Mouse (Mus musculus) kidney, postnatal 0 days (tissue): ENCODE measurements at regions not wholly inside any gene's neighbourhood (a gene's known extent, or its start where the extent isn't known, plus 50 kb on each side); places are given as distances from the start of the nearest gene placed in this dataset.
A peak's percentile ranks its signal among the peaks of the same experiment; 100 is the strongest.

Source experiments
- ATAC-seq: fragments of 200-750 bp; cut with Nextera tagmentation; replicated peaks from 2 replicates; pipeline ENCODE4 v1.8.0; 2017; ENCODE audit warnings: low read depth, moderate number of reproducible peaks, moderate TSS enrichment, moderate library complexity; ENCODE audit not compliant: low FRiP score
- DNase-seq: peaks from one replicate; pipeline ENCODE4 v3.0.0-alpha.2; 2016; ENCODE audit warnings: low spot score
- H3K27ac ChIP-seq: fragments of 300-500 bp; sonication (generic); 2 replicates; pipeline ENCODE4 v1.5.1; 2014; ENCODE audit warnings: mild to moderate bottlenecking
- H3K27me3 ChIP-seq: fragments of 300-500 bp; sonication (generic); 2 replicates; pipeline ENCODE4 v1.6.1; 2014; ENCODE audit warnings: low read length, mixed read lengths; ENCODE audit not compliant: insufficient read depth
- H3K36me3 ChIP-seq: fragments of 300-500 bp; sonication (generic); 2 replicates; pipeline ENCODE4 v1.6.1; 2014; ENCODE audit warnings: low read length, mixed read lengths; ENCODE audit not compliant: insufficient read depth
- H3K4me1 ChIP-seq: fragments of 300-500 bp; sonication (generic); replicated peaks from 2 replicates; pipeline ENCODE4 v1.6.1; 2014; ENCODE audit warnings: antibody characterized with exemption, low read length, mixed read lengths; ENCODE audit not compliant: insufficient read depth
- H3K4me2 ChIP-seq: fragments of 300-500 bp; sonication (generic); 2 replicates; pipeline ENCODE4 v1.6.1; 2014; ENCODE audit warnings: mild to moderate bottlenecking, low read length, moderate library complexity, mixed read lengths
- H3K4me3 ChIP-seq: fragments of 300-500 bp; sonication (generic); replicated peaks from 2 replicates; pipeline ENCODE4 v1.5.1; 2014; ENCODE audit warnings: low read depth, low read length
- H3K9ac ChIP-seq: fragments of 300-500 bp; sonication (generic); 2 replicates; pipeline ENCODE4 v1.6.1; 2014; ENCODE audit warnings: low read depth, low read length
- H3K9me3 ChIP-seq: fragments of 300-500 bp; sonication (generic); replicated peaks from 2 replicates; pipeline ENCODE4 v1.6.1; 2016; ENCODE audit warnings: low read length, inconsistent platforms, mixed read lengths
- CTCF ChIP-seq: IDR thresholded peaks from 2 replicates; pipeline ENCODE4 v1.5.1; 2016; ENCODE audit warnings: antibody characterized with exemption, low read depth, mild to moderate bottlenecking, moderate library complexity
- WGBS: fragments of 180-500 bp; shearing (Covaris S2); extraction: QIAGEN DNeasy Blood & Tissue Kit; methylation state at CpG from one replicate; pipeline ENCODE4 v1.1.7; 2014; 5-methylcytosine and 5-hydroxymethylcytosine counted together

GRCm38 (mm10) chr8:92555140-92555539 is 118.9 kb upstream of the Irx6 start:
- H3K4me2 ChIP-seq: no peak overlapping the region
- H3K27ac ChIP-seq: no peak overlapping the region
- no peaks in the 10 kb centered on the region for H3K9me3 ChIP-seq
- H3K9ac ChIP-seq: no peak overlapping the region
- ATAC-seq (no peak), DNase-seq (no peak)
- 58% methylated on average over 12 of the region's 12 CpGs for WGBS
- H3K27me3 ChIP-seq: no peaks in the 10 kb centered on the region
- H3K4me3 ChIP-seq: no peak overlapping the region
- no peaks in the 10 kb centered on the region for H3K36me3 ChIP-seq
- TF ChIP-seq CTCF: no peak
- H3K4me1 ChIP-seq: no peaks in the 10 kb centered on the region

- WGBS: 67% methylated on average over 7 of the region's 7 CpGs
- no peak for TF ChIP-seq CTCF
- H3K9me3 ChIP-seq: no peaks in the 10 kb centered on the region
Observed at GRCm38 (mm10) chr8:92555631-92556030, 118.5 kb upstream of the Irx6 start.

GRCm38 (mm10) chr8:92562471-92562870 is 111.6 kb upstream of the Irx6 start:
- no peak overlapping the region for H3K9ac ChIP-seq
- 56% methylated on average over 5 of the region's 5 CpGs for WGBS
- H3K9me3 ChIP-seq: no peaks in the 10 kb centered on the region
- no peak for DNase-seq
- no peak overlapping the region for H3K4me2 ChIP-seq
- no peak for TF ChIP-seq CTCF
- no peak overlapping the region for H3K4me3 ChIP-seq
- H3K27ac ChIP-seq: no peak overlapping the region
- no peak for ATAC-seq
- no peaks in the 10 kb centered on the region for H3K36me3 ChIP-seq
- H3K27me3 ChIP-seq: no peaks in the 10 kb centered on the region
- H3K4me1 ChIP-seq: no peaks in the 10 kb centered on the region

More at GRCm38 (mm10) chr8:92555631-92556030, 118.5 kb upstream of the Irx6 start:
- ATAC-seq (no peak), DNase-seq (no peak)
- H3K4me2 ChIP-seq: no peak overlapping the region
- H3K4me1 ChIP-seq: no peaks in the 10 kb centered on the region
- H3K27me3 ChIP-seq: no peaks in the 10 kb centered on the region
- no peak overlapping the region for H3K4me3 ChIP-seq
- no peak overlapping the region for H3K27ac ChIP-seq
- no peaks in the 10 kb centered on the region for H3K36me3 ChIP-seq
- H3K9ac ChIP-seq: no peak overlapping the region

GRCm38 (mm10) chr8:92562962-92563361 is 111.1 kb upstream of the Irx6 start:
- Histone ChIP-seq H3K27ac (no peak overlapping the region), H3K4me3 (no peak overlapping the region), H3K9me3 (no peaks in the 10 kb centered on the region), H3K4me1 (no peaks in the 10 kb centered on the region), H3K27me3 (no peaks in the 10 kb centered on the region), H3K36me3 (no peaks in the 10 kb centered on the region), H3K4me2 (no peak overlapping the region), H3K9ac (no peak overlapping the region)
- no peak for ATAC-seq
- WGBS: 34% methylated on average over 5 of the region's 5 CpGs
- TF ChIP-seq CTCF: no peak
- no peak for DNase-seq

- Histone ChIP-seq H3K4me3 (no peak overlapping the region), H3K4me2 (no peak overlapping the region), H3K4me1 (no peaks in the 10 kb centered on the region), H3K9ac (no peak overlapping the region), H3K9me3 (no peaks in the 10 kb centered on the region), H3K27me3 (no peaks in the 10 kb centered on the region), H3K36me3 (no peaks in the 10 kb centered on the region), H3K27ac (no peak overlapping the region)
- ATAC-seq (no peak), DNase-seq (no peak)
- TF ChIP-seq CTCF: no peak
- 31% methylated on average over 10 of the region's 10 CpGs for WGBS
Observed at GRCm38 (mm10) chr8:92569650-92570049, 104.4 kb upstream of the Irx6 start.

- H3K36me3 ChIP-seq: no peaks in the 10 kb centered on the region
- H3K4me1 ChIP-seq: no peaks in the 10 kb centered on the region
- 64% methylated on average over 2 of the region's 2 CpGs for WGBS
- H3K9ac ChIP-seq: no peak overlapping the region
- TF ChIP-seq CTCF: peak; percentile 16; the same call in 1 of the 2 replicates
- no peak for DNase-seq
- H3K27ac ChIP-seq: no peak overlapping the region
- ATAC-seq: no peak
- no peak overlapping the region for H3K4me3 ChIP-seq
- H3K4me2 ChIP-seq: no peak overlapping the region
- H3K9me3 ChIP-seq: no peaks in the 10 kb centered on the region
- H3K27me3 ChIP-seq: no peaks in the 10 kb centered on the region
Observed at GRCm38 (mm10) chr8:92579446-92579845, 94.6 kb upstream of the Irx6 start.

GRCm38 (mm10) chr8:92581051-92581450 is 93.0 kb upstream of the Irx6 start:
- no peaks in the 10 kb centered on the region for H3K27me3 ChIP-seq
- H3K36me3 ChIP-seq: no peaks in the 10 kb centered on the region
- no peak for ATAC-seq
- no peak for DNase-seq
- 85% methylated on average over 2 of the region's 2 CpGs for WGBS
- no peak overlapping the region for H3K9ac ChIP-seq
- H3K27ac ChIP-seq: no peak overlapping the region
- no peak overlapping the region for H3K4me2 ChIP-seq
- no peaks in the 10 kb centered on the region for H3K9me3 ChIP-seq
- H3K4me1 ChIP-seq: no peaks in the 10 kb centered on the region
- H3K4me3 ChIP-seq: no peak overlapping the region
- no peak for TF ChIP-seq CTCF
